Mouse (Mus musculus) adipocyte (in vitro differentiated cells): ENCODE measurements around the gene Ctrc.

ENCODE experiments used
- DNase-seq: peaks from one replicate; pipeline ENCODE4 v3.0.0-alpha.2; 2016; ENCODE audit warnings: low spot score

The Ctrc gene

DNA sequence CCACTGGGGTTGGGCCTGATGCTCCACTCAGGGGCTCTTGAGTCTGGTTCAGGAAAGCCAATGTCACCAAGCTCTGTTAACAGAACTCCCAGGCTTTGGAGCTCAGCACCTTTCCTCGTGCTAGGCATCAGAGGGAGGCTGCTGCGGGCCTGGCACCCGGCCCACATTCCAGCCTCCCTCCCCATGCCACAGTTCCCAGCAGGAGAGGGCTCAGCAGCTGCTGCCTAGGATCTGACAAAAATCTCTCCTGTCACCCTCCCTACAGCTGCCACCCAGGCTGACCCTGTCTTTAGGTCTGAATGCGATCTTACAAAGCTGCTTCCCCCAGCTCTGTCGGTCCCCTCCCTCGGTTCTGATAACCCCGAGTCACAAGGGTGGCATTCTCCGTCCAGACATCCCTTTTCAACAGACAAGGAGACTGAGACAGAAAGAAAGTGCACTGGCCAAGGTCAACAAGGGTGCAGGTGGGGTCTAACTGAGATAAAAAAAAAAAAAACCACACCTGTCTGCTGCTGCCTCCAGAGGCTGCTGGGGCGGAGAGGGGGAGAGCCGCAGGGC lies 20.9 kb upstream of the Ctrc start:
- no peak for DNase-seq

DNA sequence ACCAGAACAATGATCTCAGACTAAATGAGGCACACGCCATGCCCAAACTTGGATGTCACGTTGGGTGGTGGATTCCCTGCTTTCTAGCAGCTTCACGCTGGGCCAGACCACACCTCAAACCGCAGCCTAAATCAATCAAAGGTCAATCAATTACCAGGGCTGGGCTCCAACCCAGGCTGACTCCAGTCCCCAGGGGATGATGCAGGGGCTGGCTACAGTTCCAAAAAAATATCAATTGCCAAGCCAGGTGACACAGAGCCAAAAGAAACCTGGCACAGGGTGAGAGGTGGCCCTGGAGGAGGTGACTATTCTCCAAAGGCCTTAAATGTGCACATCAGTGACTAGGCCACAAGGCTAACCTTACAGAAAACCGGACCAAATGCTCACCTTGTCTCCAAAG lies 19.4 kb upstream of the Ctrc start:
- no peak for DNase-seq

DNA sequence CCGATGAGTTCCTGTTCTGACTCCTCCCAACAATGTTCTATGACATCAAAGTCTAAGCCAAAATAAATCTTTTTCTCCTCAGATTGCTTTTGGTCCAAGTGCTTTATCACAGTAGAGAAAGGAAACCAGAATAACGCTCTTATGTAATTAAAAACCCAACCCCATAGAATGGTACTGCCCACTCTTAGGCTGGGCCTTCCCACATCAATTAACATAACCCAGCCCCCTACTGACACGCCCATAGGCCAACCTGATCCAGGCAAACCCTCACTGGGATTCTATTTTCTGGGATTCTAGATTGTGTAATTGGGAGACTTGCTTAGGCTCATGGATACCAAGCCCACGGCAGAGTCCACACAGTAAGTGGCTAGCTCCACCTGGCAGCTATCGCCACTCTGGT lies 18.8 kb upstream of the Ctrc start:
- no peak for DNase-seq

DNA sequence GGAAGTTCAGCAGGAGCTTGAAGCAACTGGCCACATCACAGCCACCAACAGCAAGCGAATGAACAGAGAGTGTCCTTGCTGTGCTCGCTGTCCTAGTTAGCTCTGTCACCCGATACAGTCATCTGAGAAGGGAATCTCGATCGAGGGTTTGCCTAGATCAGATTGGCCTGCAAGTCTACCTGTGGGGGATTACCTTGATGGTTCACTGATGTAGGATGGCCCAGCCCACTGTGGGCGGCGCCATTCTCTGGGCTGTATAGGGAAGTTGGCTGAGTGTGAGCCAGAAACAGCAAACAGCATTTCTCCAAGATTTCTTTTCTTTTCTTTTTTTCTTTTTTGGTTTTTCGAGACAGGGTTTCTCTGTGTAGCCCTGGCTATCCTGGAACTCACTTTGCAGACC lies 18.3 kb upstream of the Ctrc start:
- DNase-seq = no peak

DNA sequence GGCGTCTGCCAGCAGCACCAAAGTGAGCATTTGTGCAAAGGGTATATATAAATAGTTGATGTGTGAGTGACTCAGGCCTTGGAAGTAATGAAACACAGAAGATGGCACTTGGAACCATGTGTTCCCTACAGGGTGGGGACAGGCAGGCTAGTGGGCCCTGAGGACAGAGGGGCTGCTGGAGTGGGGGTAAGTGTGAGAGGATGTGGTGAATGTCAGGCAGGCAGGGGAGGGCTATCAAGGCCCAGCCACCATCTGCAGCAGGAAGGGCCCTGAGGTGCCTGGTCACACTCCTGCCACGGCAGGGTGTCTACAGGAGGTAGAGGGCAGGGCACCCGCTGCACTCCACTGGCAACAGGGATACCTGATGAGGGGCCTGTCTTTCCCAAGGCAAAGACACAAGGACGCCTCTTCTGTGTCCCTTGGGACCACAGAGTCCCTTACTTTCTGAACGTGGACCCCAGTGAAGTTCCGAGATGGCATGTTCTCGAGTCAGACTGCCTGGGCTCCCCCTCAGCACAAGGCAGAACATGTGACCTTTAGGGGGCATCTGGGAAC lies 17.6 kb upstream of the Ctrc start:
- no peak for DNase-seq

DNA sequence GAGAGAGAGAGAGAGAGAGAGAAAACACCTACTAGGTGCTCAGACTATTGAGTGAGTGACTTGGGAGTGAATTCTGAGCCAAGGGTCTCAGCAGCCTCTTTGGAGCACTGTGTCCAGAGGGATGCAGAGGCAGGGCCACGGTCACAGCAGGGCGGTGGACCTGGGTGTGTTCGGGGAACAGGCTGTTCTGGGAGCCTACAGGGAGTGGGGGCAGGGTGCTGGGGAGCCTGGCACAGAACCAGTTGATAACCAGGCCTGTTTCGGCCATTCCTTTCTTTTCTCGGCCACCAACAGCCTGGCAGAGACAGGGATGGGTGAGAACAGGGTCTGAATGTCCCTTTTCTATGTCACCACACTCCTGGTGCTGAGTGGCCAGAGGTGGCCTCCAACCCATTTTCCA lies 16.7 kb upstream of the Ctrc start:
- DNase-seq = no peak

DNA sequence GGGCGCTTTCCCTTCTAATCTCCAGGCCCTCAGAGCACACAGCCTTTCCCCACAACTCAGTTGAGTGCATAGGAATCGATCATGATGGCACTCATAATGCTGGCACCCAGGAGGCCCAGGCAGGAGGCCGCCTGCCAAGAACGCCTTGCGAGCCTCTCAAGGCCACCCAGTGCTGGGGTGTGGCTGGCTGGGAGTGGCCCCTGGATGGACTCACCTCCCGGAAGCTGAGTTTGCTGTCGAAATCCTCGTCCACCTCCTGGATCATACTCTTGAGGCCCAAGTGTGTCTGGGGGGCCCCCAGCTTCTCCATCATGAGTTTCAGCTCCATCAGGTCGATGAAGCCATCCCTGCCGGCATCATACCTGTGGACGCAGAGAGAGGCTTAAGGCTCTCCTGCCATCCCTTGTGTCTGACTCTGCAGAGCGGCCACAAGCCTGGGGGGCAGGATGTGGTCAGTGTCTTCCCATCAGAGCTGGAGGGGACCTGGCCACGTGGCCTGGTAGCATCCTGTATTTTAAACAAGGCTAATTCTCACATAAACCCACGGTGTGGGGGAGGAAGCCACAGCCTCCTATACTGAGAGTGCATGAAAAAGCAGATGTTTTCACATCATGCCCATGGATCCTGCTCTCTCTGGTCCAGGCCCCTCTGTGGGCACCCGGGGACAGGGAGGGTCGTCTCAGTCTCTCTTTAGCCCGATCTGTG lies 15.6 kb upstream of the Ctrc start:
- DNase-seq = no peak

DNA sequence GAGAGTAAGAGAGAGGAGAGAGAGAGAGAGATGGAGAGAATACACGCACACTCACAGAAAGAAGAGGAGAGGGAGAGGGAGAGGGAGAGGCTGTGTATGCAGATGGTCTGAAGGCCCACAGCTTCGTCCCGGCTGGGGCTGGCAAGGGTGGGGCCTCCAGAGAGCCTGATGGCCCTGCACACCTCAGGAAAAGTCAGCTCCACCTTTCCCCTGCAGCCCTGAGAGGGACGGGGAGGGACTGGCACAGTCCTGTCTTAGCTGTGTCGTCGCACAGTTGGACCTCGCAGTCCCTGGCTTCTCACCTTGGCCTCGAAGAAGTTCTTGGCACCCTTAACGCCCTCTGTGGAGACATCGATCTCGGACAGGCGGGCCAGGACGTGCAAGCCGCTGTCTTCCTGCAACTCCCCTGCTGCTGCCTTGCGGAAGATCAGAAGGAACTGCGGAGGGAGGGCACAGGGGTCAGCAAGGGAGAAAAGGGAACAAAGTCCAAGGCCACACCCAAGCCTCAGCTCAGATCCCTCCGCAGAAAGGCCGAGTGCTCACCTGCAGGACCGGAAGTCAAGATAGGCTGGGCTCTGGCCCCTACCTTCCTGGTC lies 14.2 kb upstream of the Ctrc start:
- DNase-seq = no peak

DNA sequence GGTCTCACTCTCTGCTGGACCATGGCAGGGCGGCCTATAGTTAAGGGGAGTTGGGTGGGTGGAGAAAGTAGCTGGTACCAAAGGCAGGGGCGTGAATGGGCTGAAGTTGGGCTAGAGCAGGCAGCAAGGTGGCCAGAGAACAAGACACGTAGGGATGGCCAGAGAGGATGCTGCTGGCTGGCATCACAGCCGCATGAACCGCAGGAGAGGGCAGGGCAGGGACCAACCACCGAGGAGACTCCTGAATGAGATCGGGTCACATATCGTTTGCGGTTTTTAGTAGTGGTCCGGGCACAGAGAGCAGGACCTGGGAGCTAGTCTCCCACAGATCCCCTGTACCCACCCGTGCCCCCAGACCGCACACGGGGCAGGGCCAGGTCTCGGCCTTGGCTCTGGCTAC lies 13.2 kb upstream of the Ctrc start:
- no peak for DNase-seq

DNA sequence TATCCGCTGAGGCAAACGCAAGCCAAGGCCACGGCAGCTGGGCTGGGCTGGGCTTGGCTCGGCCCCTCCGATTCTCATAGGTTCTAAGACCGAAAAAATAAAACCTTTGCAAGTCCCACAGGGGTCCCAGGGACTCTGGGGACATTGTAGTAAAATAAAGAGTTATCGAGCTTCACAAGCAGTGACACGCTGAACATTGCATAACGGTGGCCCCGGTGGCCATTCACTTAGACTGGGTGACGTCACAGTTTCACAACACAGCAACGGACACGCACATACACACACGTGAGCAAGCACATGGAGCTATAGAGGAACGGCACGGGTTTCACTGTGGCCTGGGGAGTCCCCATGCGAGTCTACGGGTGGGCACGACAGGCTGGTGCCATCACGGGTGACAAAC lies 12.3 kb upstream of the Ctrc start:
- DNase-seq = no peak

DNA sequence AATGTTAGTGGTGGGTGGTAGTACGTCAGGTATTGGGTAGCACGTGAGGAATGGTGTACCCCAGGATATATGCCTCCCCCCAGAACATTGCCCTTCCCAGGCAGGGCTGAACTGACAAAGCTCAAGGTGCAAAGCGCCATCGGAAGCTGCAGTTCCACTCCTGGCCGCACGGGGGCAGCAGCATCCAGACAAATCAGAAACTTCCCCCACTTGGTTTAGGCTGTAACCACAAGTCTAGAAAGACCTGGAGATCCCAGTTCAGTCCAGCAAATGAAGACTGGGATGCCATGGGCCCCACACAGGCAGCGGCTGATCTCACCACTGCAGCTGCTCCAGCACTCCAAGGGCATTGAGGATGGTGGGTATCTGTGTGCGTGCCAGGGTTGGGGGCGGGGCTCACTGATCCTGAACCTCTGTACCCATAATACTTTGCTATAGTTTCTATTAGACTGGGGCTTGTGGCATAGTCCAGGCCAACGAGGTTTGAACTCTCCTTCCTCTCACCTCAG lies 11.3 kb upstream of the Ctrc start:
- DNase-seq = peak; percentile 66

DNA sequence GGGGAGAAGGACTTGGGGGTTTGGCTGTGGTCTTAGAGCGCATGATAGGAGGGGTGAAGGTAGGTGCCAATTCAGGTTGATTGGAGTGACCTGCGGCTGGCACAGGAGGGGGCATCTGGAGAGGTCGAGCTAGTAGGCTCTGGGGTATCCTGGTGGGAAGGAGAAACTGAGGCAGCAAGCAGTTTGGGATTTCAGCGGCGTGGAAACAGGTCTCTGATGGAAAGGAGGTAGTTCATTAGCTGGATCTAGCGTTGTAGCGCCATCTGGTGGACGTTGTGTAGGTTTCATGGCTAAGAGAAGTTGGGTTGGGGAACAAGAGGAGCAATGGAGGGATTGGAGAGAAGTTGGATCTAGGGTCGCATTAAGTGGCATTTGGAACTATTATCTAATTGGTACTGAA lies 7.3 kb upstream of the Ctrc start:
- peak; percentile 32 for DNase-seq

DNA sequence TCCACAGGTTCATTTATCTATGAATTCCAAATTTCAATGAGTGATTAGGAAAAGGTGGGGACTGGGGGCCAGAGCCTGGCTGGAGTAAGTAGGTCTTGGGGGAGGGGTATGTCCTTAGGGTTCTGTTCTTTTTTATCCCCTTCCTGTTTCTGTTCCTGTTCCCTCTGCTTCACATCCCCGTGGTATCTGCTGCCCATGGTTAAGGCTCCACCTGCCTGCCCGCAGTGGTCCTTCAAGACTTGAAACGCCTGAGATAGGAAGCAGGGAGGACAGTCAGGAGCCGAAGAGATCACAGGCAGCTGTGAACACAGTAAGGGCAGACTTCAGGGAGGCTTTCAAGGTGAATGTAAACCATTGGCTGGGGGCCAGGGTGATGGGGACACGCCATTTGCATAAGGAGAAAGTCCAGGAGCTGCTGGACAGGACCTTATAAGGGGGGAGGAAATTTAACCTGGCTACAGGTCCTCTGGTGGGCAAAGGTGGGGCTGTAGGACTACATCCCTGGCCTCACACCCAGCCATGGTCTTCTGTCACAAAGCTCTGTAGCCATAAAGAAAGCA lies 11.5 kb downstream of the Ctrc start:
- DNase-seq = no peak

DNA sequence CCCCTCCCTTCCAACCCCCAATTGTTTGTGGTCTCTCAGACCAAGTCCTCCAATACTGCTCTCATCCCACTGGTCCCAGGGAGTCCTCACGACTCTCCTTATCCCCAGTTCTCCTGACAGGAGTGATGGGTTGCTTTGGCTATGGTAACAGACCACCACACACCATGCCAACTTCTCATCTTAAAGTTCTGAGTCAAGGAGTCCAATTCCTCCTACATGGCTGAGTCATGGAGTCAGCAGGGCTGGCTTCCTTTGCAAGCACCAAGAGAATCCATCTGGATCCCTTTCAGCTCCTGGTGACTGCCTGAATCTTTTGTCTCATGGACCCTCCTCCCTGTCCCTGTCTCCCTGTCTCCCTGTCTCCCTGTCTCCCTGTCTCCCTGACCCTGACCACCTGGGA lies 12.2 kb downstream of the Ctrc start:
- DNase-seq = no peak

DNA sequence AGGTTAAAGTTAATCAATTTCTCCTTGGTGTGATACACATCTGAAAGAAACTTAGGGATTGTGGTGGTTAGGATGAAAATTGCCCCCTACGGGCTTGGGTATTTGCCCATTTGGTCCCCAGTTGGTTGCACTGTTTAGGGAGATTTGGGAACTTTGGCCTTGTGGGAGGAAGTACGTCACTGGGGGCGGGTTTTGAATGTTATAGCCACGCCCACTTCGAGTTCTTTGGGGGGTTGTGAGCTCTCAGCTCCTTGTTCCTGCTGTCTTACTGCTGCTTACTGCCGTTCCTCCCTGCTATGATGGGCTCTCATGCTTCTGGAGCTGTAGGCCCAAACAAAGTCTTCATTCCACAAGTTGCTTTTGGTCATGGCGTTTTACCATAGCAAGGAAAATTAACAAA lies 14.8 kb downstream of the Ctrc start:
- no peak for DNase-seq

DNA sequence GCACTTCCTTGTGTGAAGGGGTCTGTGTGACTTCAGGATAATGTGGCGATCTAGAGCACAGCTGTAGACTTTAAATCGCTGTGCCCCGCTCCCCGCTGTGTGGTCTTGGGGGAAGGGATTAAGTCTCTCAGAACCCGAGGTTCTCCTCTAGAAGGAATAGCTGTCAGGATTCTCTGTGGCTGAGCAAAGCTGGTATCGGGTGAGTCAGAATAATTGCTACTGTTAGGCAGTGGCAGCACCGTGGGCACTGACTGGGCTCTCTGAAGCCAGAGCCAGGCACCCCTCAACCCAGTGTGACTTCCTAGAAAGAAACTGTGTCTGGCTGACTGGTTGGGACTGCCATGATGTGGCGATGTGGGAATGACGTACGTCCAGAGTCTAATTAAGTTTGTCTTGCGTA lies 15.8 kb downstream of the Ctrc start:
- DNase-seq = no peak

DNA sequence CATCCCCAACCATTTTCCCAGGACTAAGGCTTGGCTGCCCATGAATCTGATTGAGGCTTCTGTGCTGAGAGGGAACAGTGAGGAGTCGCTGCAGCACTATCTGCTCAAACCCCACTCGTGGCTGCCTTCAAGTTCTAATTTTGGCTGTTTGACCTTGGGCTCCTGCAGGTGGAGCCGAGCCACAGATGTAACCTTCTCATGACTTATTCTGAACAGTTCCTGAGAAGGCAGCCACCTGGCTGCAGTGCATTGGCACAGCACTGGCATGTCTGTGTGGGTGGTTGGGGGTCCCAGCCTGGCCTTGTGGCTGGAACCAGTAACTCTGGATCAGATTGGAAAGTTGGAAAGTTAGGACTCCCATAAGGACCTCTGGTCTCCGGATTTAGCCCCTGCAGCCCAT lies 18.0 kb downstream of the Ctrc start:
- DNase-seq = no peak

DNA sequence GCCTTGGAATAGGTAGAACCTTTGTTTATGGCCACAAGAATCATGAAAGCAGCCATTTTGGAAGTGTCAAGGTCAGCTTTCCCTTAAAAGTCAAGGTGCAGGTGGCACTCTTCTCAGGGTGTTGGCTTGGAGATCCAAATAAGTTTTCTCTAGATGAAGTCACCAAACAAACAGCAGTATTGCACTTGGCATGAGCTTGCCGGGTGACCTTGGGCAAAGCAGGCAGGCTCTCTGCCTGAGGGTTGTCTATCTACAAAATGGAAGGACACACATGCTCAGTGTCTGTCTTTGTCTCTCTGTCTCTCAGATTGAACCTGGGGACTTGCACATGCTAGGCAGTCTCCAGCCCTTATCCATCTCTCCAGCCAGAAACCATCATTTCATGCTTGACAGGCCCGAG lies 18.8 kb downstream of the Ctrc start:
- DNase-seq = no peak

DNA sequence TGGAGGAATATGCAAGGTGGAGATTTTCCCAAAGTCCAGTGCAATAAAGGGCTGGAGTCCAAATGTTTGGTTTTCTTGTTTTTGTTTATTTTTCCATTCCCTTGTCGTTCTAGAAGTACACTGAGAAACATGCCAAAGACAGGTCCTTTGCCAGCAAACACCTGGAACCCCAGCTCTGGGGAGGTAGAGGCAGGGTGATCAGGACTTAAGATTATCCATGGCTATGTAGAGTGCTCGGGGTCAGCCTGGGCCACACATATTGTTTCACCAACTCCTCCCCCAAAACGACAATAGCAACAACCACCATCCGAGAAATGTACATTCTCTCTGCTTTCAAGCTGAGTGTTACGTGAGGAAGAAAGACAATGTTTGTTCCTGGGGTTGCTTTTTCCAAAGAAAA lies 20.1 kb downstream of the Ctrc start, which contains the start of gene Cela2a:
Gene Cela2a, minus strand, starts transcription at position 101 of the 400 bp plus-strand sequence.
- DNase-seq = no peak

DNA sequence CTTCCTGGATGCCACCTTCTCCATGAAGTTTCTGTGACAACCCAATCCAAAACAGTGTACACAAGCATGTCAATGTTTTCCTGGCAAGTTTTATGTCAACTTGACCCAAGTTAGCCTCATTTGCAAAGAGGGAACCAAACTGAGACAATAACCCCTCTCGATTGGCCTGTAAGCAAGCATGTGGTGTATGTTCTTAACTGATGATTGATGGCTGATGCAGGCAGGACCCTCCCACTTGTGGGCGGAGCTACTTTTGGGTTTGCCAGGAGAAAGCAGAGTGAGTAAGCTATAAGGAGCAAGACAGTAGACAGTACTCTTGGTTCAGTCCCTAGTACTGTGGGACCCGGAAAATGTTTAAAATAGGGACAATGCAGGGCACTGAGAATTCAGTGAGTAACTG lies 23.2 kb downstream of the Ctrc start:
- peak; percentile 18 for DNase-seq

DNA sequence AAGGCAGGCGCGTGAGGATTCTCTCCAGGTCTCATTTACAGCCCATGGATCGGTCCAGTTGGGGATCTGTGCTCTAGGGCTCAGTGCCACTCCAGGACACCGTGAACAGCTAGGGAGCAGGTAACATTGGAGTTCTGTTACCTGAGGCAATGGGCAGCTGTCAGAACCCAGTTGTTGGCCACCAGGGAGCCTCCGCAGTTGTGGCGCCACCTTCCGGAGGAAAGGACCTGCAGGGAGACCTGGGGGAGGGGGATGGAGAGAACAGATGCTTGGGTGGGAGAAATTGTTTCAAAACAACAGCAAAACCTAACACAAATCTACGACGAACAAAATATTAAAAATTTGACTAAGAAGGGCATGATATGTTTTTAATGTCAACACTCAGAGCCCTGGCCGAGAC lies 24.1 kb downstream of the Ctrc start:
- no peak for DNase-seq

DNA sequence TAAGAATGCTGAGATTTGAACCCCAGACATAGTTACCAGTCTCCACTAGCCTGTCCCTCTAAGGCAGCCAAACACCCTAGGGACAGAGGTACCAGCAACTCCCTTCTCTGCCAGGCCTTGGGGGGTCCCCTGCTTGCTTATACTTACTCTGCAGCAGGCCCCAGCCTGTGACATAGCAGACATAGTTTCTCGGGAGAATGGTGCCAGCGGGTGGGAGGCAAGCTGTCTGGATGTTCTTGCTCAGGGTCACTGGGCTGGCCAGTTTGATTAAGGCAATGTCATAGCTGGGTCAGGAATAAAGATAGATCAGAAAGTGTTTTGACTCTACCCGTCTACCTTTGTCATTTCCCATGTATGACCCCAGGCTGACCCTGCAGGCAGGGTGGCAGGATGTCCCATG lies 25.0 kb downstream of the Ctrc start:
- no peak for DNase-seq

DNA sequence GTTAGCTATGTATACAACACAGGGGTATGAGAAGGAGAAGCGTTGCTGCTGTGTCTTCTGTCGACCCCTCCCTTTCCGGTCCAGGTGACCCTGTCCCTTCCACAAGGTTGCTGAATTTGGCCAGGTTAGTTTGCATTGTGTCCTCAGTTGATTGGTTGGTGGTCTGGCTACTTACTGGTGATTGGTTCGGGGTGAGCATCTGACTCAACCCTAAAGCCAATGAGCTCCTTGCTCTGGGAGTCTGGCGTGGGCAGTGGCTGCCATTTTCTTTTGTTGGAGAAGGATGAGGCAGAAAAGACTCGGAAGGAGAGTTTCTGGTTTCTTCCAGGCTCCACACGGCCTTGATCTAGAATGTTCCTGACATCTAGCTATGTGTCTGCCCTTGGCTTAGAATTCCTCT lies 26.8 kb downstream of the Ctrc start:
- no peak for DNase-seq
